Mouse (Mus musculus): ENCODE data around the gene Myo1c.

The Myo1c gene

DNA sequence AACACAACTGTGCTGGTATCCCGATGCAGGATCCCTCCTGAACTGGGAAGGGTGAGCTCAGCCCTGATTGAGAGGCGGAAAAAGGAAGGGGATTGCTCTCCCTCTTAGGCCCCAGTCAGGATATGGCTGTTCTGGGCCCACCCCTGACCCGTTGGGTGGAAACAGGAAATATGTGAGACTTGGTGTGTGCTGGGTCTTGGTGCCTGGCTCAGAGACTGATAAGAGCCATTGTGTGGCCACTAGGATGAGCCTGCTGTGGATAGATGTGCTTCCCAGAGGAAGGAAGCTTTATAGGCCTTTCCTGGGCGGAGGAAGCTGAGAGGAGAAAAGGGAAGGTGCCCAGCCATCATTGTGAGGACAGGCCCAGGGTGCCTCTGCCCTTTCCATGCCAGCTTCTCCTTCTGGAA is 1.1 kb upstream of the Myo1c start:
- no peak for DNase-seq (ENCODE audit: low read depth, low spot score)

DNA sequence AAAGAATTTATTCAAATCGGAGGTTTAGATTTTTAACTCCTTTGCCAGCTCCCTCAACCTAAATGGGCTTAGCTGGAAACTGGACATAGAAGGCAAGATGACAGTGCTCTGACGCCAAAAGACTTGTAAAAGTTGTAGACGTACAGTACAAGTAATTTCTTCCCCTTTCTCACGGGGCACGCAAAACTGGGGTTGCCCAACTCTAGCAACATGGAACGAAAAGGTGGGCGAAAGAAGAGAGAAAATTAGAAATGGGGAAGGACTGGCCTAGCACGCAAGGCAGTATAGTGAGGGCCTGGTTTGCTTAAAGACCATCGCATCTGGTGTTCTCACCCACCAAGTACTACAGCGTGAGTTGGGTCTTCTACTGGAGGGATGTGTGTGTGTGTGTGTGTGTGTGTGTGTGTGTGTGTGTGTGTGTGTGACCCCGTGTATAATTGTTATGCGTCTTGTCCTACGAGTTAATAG is 688 bp downstream of the Myo1c start:
- no peak for DNase-seq (ENCODE audit: low read depth, low spot score)

DNA sequence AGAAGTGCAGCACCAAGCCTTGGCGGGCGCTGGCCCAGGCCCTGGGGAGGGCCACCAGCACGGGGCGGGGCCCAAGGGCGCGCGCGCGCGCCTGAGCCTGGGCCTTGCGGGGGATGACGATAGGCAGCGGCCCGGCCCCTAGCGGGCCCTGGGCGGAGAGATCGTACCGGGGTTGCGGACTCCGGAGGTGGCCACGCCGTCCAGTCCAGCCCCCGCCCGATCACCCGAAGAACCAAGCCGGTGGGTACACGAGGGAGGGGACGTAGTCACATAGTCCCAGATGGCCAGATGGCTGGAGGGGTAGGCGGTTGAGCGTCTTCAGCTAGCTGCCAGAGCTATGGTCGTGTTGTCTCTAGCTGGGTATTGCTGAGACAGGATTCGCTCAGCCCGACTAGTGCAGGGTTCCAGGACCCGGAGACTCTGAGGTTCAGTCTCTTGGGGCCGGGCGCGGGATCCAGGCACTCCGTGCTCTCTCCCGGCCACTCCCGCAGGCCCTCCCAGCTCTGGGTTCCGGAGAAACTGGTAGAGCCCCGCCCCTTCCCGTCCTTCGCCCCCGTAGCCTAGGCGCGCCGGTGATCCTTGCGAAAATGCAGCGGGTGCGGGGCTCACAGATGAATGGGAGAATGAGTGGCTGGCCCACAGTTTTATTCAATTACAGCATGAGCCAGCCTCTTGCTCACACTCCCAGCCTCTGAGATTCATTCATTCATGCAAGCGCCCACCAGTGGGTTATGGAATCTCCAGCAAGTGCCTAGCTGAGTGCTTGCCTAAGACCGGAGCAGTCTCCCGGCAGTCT is 1.3 kb downstream of the Myo1c start:
- DNase-seq (ENCODE audit: low read depth, low spot score): peak; percentile 83

DNA sequence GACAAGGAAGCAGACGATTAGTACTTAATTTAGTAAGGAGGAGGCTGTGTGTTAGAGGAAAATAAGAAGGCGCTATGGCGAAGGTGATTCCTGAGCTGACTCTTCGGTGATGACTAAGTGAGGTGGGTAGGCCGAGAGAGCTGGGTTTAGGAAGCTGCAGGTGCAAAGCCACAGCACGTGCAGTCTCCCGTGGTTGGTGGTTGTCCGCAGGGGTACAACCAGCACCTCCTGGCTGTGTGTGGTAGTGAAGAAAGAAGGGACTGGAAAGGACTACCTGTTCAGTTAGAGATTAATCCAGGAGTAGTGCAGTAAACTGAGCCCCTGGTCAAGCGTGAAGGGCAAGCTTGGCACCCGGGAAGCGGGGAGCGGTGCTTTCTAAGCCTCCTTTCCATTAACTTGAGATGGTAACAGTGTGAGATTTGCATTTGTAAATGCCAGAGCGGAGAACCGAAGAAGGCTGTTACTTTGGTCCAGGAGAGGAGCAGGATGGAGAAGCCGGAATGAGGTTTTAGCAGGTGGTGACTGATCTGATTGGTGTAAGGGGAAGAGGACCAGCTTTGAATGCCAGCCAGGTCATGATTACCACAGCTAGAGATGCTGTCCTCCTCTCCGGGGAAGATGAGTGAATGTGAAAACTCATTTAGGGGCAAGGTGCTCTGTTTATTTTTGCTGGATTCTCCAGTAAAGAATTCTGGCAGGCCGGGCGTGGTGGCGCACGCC is 2.1 kb downstream of the Myo1c start:
- peak; percentile 63 for DNase-seq (ENCODE audit: low read depth, low spot score)

DNA sequence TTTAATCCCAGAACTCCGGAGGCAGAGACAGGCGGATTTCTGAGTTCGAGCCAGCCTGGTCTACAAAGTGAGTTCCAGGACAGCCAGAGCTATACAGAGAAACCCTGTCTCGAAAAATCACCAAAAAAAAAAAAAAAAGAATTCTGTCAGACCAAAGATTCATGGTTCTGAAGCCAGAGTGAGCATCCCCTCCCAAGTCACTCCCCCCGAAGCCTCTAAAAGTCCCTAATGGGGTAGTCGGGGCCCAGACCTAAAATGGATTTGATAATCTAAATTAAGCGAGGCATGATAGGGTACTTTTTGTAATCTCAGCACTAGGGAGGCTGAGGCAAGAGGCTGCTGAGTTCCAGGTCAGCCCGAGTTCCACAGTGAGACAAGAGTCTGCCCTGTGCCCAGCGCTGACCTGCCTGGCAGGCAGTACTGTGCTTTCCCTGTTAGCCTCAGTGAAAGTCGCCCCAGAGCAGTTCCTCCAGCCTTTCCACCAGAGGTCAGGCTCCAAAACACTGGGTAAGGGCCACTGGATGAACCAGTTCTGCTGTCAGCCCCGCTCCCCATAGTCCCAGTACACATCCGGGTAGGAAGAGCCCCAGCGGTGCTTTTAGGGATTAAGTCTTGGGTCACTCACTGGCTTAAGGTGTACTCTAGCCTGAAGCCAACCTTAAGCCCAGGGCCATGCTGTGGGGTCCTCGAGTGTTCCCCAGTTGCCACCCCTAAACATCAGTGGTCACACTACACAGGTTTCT is 2.8 kb downstream of the Myo1c start:
- no peak for DNase-seq (ENCODE audit: low read depth, low spot score)

DNA sequence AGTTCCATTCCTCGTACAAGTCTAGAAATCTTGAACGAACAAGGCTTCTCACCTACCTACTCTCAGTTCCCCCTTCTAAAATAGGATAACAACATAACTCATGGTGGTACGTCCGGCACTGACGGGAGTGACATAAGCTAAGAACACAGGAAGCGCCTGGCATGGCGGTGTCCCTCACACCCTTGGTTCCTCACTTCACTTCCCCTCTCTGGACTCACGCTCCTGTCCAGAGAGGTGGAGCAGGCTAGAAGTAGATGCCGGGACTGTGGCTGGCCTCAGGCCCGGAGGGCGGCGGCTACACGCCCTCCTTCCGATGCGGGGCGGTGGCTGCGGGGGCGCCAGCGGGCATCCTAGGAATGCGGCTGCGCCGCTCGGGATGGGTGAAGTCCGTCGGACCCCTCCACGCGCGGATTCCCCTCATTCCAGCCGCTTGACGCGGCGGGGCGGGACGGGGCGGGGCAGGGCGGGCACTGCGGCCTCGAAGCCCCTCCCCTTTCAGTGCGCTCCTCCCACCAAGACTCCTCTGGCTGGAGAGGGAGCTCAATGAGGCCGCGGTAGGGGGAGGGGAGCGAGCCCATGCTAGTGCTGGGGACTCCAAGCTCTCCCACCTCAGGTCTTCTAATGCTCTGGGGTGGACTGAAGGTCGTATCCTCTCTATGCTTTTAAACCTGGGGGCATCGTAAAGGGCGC is 3.6 kb downstream of the Myo1c start:
- peak; percentile 78 for DNase-seq (ENCODE audit: low read depth, low spot score)

DNA sequence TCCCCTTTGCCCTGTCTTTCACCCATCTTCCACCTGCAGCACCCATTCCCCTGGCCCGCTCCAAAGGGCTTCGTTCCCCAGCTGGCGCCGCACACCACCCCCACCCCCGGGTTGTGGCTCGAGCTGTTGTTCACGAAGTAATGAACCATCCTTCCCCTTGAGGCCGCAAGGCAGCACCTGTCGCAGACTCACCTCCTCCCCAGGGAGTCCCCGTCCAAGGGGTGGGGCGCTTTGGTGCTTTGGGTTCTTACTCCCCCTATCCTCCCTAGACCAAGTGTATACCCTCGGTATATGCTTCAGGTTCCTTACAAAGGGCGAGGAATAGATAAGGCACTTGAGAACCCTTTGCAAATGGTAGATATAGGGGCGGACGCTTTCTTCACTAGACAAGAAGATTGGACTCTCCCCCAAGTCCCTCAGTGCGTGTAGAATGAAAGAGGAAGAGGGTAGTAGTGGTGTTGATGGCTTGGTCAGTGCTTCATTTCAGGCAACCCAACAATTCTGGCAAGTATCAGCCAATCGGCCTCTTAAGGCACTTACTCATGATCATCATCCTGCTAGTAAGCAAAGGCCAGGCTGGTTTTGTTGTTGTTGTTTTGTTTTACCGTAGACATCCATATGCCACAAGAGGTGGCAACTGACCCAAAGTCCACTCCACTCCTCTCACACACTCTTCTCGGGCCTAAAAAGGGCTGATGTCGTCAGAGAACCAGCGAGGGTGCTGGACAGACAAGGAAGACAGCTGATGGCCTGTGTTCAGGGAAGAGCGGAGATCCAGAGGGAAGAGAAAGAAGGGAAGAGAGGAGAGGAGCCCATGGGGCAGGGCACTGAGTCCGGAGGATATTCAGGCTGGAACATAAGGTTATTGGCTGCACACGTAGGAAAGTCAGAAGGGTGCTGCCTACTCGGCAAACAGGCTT is 4.4 kb downstream of the Myo1c start:
- peak; percentile 51 for DNase-seq (ENCODE audit: low read depth, low spot score)

DNA sequence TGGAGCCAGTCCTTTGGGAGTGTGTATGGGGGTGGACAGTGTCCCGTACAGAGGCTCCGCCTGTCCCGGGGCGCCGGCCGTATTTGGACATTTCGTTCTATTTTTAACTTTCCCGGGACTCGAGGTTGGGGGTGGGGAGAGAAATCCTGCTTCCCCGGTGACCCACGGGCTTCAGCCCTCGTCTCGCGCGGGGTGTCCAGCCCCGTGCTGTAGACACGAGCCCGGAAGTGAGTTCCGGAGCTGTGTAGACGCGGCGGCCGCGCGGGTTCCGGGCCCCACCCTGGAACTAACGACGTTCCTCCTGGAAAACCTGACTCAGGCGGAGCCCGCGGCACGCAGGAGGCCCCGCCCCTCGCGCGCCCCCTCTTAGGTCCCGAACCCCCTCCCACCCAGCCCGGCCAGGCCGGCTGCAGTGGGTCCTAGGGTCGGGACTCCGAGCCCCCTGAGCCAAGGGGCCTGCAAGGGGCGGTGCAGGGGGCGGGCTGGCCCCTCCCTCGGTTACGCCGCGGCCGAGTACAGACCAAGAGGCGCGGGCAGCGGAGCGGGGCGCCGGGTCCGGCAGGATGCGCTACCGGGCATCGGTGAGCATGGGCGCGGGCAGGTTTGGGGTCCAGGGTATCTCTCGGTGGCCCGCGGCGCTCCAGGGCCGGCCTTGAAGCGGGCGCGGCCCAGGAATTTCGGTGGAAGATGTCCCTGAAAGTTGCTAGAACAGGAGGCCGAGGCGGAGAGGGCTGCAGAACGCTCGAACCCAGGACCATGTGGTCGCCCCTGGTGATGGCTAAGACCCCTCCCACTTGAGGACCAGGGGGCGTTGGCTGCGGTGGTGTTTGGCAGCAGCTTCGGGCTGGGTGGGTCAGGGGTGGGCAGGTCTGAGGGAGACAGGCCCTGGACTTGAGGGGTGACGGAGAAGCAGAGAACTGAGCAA is 5.6 kb downstream of the Myo1c start:
- peak; percentile 80 for DNase-seq (ENCODE audit: low read depth, low spot score)

DNA sequence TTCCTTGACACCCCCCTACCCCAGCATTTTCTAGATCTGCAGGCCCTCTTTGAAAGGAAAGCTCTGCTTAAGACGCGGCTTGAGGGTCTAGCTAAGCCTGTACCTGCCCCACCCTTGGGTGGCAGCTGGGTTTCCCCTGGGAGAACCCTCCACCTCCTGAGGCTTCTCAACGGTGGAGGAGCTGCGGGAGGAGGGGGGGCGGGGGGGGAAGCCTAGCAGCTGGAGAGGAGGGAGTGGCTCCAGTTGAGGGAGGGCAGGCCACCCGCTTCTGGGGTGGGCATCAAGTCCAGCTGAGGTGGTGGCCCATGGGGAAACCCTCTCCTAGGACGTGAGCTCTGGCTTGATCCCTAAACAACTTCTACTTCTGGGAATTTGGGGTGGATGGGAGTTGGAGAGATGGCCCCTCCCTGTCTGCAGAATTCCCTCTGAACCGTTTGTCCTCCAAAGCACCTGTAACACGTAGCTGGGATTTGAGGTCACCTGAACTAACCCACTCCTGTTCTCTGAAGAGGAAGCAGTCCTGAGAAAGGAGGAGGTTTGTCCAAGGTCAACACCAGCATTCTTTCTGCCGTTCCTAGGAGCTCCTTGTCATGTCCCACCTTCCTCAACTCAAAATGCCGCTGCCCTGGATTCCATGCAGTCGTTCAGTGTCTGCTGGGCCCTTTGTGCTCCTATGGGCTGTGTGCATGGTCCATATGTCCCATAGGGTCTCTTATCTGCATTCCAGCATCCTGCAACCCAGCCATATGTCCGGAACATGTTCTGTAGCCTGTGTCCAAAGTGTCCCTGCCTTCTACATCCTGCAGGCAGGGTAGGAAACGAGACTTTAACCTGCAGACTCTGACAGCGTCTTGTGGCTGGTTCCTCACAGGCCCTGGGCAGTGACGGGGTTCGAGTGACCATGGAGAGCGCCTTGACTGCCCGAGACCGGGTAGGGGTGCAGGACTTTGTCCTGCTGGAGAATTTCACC is 6.6 kb downstream of the Myo1c start:
- DNase-seq (ENCODE audit: low read depth, low spot score): peak; percentile 28

DNA sequence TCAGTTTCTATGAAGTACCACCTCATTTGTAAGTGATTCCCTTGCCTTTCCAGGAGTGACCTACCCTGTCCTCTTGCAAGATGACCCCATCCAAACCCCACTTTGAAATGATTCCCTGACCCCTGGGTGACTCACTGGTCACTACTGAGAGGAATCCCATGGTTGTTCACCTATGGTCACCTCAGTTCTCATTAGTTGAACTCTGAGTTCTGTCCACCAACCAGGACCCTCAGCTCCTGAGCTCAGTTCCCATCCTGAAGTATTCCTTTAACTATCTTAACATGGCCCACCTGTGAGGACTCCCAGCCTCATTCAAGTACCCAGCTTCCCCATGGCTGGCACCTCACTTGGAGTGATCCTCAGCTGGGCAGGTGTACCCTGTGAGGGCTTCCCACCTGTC is 7.5 kb downstream of the Myo1c start:
- no peak for DNase-seq (ENCODE audit: low read depth, low spot score)

DNA sequence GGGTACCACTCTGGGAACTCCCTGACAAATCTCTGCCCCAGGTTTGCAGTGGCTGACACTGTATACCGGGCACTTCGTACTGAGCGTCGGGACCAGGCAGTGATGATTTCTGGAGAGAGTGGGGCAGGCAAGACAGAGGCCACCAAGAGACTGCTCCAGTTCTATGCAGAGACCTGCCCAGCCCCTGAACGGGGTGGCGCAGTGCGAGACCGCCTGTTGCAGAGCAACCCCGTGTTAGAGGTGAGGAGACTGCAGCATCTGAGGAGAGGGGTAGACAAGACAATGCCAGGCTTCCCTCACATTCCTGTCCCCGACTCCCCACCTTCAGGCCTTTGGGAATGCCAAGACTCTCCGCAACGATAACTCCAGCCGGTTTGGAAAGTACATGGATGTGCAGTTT is 8.0 kb downstream of the Myo1c start:
- no peak for DNase-seq (ENCODE audit: low read depth, low spot score)

DNA sequence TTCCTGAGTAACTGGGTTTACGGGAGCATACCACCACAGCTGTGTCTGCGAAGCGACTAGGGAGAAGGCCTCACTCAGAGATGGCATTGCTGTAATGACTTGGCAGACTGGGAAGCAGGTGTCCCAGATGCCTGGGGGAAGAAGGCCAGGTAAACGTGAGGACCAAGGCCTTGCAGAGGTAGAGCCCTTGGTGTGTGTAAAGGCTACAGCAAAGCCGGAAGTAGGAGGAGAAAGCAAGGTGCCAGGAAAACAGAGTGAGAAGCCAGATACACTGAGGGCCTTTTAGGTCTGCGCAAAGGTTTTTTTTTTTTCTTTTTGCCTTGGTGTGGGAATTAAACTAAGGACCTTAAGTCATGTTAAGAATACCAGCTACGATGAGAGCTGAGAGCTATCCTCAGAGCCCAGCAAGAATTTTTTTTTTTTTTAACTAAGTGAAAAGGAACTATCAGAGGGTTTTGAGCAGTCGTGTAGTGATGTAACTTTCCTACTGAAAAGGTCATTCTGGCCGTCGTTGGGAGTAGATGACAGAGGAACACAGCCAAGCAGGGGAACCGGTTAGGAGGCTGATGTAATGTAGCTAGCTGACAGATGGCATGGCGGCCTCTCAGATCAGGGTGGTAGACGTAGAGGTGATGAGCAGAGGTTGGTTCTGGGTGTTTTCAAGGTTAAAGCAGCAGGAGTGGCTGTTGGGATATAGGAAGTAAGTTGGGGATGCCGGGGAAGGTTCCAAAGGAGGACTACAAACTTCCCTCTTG is 8.9 kb downstream of the Myo1c start:
- no peak for DNase-seq (ENCODE audit: low read depth, low spot score)

DNA sequence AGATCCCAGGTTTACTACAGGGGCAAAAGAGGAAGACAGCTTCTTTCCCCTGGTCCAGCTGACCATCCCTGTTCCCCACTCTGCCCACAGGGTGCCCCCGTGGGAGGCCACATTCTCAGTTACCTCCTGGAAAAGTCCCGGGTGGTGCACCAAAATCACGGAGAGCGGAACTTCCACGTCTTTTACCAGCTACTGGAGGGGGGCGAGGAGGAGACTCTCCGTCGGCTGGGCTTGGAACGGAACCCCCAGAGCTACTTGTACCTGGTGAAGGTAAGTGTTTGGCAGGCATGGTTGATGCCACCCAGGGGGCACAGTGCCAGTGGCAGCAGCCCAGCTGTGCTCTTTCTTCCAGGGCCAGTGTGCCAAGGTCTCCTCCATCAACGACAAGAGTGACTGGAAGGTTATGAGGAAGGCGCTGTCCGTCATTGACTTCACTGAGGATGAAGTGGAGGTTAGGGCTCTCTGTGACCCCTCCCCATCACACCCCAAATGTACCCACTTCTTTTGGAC is 9.8 kb downstream of the Myo1c start:
- DNase-seq (ENCODE audit: low read depth, low spot score): no peak

DNA sequence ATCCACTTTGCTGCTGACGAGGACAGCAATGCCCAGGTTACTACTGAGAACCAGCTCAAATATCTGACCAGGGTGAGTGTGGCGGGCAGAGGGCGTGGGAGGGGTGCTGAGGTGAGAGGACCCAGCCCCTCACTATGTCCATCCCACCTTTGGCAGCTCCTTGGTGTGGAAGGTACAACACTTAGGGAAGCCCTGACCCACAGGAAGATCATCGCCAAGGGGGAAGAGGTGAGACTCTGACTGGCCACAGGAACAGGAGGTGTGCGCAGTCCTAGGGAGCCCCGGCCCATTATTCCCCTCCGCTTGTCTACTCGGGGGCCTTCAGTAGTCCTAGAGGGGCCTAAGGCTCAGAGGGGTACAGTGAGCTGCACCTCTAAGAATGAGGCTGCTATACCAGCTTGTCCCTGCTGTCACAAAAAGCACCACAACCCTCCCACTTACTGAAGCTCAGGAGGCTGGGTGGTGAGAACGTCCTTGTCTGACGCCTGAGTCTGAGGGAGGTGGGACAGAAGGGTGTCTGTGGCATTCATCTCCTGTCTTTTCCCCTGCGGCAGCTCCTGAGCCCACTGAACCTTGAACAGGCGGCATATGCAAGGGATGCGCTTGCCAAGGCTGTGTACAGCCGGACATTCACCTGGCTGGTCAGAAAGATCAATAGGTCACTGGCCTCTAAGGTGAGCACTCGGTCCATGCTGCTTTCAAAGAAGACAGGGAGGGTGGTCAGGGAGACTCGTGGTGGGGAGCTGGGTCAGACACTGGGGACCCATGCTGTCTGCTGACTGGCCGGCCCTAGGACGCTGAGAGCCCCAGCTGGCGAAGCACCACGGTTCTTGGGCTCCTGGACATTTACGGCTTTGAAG is 10.9 kb downstream of the Myo1c start:
- DNase-seq (ENCODE audit: low read depth, low spot score): no peak

DNA sequence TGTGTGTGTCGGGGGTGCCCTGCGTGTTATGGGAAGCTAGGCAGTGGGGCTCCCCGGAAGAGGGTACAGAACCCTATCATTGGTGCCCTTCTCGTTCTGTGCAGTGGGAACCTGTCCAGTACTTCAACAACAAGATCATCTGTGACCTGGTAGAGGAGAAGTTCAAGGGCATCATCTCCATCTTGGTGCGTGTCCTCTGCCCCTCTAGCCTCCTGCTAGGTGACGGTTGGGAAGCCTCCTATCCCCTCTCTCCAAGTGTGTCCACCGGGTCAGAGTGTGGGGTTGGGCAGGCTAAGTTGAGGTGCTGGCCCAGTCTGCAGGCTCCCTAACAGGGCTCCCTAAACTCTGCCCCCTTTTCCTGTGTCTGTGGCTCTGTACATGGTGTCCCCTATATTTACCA is 11.8 kb downstream of the Myo1c start:
- no peak for DNase-seq (ENCODE audit: low read depth, low spot score)

DNA sequence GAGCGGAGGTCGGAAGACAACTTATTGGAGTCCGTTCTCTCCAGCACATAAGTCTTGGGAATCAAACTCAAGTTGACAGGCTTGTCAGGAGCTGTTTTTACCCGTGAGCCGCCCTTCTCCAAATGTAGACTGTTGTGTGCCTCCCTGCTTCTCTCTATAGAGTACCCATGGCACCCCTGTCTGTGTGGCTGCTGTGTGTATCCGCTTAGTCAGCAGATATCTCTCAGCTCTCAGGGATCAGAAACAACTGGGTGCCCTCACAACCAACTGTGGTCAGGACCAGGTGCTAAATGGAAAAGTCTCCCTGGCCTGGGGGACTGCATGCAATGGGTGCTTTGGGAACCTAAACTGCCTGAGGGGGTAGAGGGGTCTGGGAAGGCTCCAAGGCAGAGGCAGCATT is 16.0 kb downstream of the Myo1c start:
- no peak for DNase-seq (ENCODE audit: low read depth, low spot score)

DNA sequence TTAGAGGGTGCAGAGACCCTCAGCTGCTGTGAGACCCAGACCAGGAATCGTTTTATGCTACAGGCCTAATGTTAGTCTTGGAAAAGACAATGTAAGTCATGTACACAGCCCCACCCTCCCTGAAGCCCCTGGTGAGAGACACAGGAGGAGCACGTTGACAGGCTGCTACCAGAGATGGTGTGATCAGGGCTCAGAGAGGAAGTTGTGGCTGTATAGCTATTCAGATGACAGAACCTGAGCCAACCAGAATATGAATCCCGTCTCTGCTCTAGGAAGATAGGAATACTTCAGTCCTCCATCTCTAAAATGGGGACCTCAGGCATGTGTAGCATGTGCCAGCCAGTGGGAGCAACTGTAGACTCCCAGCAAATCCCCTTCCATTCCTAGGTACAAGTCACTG is 18.3 kb downstream of the Myo1c start:
- DNase-seq (ENCODE audit: low read depth, low spot score): no peak

All from CD4-positive helper T cell, adult 2 months (primary cell).